Mouse (Mus musculus) limb, embryonic 11.5 days (tissue): ENCODE data around the gene Atad5. TPM values are rescaled to one million over a fixed set of nuclear protein-coding genes. Genes with fewer than 3 reads are reported as not detected.
"Not testable (repeated sequence)": the region's sequence is repeated elsewhere in the genome, so short reads cannot be mapped to it uniquely, and the experiment has no call there.

ENCODE experiments used
- ATAC-seq: fragments of 200-750 bp; cut with Nextera tagmentation; 2 replicates; pipeline ENCODE4 v1.8.0; 2017; ENCODE audit warnings: low read depth; ENCODE audit not compliant: insufficient number of reproducible peaks, low FRiP score, low TSS enrichment
- DNase-seq: peaks from one replicate; pipeline ENCODE4 v3.0.0-alpha.2; 2015; ENCODE audit warnings: low spot score
- H3K27ac ChIP-seq: fragments of 300-500 bp; sonication (generic); replicated peaks from 2 replicates; pipeline ENCODE4 v1.5.1; 2014; ENCODE audit warnings: low read depth, mild to moderate bottlenecking, low read length
- H3K27me3 ChIP-seq: fragments of 300-500 bp; sonication (generic); 2 replicates; pipeline ENCODE4 v1.6.1; 2014; ENCODE audit warnings: mild to moderate bottlenecking, low read length, mixed read lengths; ENCODE audit not compliant: control insufficient read depth, insufficient read depth
- H3K36me3 ChIP-seq: fragments of 300-500 bp; sonication (generic); 2 replicates; pipeline ENCODE4 v1.6.1; 2014; ENCODE audit warnings: mild to moderate bottlenecking, low read length, moderate library complexity, mixed read lengths; ENCODE audit not compliant: control insufficient read depth, insufficient read depth
- H3K4me1 ChIP-seq: fragments of 300-500 bp; sonication (generic); 2 replicates; pipeline ENCODE4 v1.6.1; 2014; ENCODE audit warnings: low read length, mixed read lengths; ENCODE audit not compliant: control insufficient read depth, insufficient read depth
- H3K4me2 ChIP-seq: fragments of 300-500 bp; sonication (generic); 2 replicates; pipeline ENCODE4 v1.6.1; 2014; ENCODE audit warnings: low read depth, mild to moderate bottlenecking, moderate library complexity; ENCODE audit not compliant: severe bottlenecking
- H3K4me3 ChIP-seq: fragments of 300-500 bp; sonication (generic); 2 replicates; pipeline ENCODE4 v1.5.1; 2014; ENCODE audit warnings: low read depth, low read length
- H3K9ac ChIP-seq: fragments of 300-500 bp; sonication (generic); 2 replicates; pipeline ENCODE4 v1.6.1; 2014; ENCODE audit warnings: mild to moderate bottlenecking, low read length
- H3K9me3 ChIP-seq: fragments of 300-500 bp; sonication (generic); 2 replicates; pipeline ENCODE4 v1.6.1; 2016; ENCODE audit warnings: low read length; ENCODE audit not compliant: control insufficient read depth
- WGBS: fragments of 180-500 bp; shearing (Covaris S2); extraction: QIAGEN DNeasy Blood & Tissue Kit; methylation state at CpG from one replicate; pipeline ENCODE4 v1.1.7; 2014; 5-methylcytosine and 5-hydroxymethylcytosine counted together
- polyA plus RNA-seq: library from polyadenylated mRNA; unstranded; fragments of >200 nt; fragmentation: Nextera tagmentation; extraction: Ambion mirVana; gene quantifications from 2 replicates; pipeline ENCODE4 v1.2.1, GENCODE M21; 2014

Gene Atad5
- polyA plus RNA-seq, 1 experiment from 2014 or later: 23.4 TPM

DNA sequence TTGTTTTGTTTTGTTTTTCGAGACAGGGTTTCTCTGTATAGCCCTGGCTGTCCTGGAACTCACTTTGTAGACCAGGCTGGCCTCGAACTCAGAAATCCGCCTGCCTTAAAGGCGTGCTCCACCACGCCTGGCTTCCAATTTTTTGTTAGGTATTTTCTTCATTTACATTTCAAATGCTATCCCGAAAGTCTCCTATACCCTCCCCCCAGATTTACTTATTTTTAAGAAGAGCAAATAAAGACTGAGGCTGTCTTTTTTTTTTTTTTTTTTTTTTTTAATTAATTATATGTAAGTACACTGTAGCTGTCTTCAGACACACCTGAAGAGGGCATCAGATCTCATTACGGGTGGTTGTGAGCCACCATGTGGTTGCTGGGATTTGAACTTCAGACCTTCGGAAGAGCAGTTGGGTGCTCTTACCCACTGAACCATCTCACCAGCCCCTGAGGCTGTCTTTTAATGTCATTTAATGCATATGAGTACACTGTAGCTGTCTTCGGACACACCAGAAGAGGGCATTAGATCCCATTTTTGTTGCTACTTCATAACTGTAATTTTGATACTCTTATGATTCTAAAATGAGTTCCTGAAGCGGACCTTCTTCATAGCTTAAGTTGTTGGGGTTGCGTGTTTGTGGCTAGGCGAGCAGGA lies 94.0 kb downstream of the Atad5 start:
- 43% methylated on average over 12 of the region's 12 CpGs for WGBS
- Histone ChIP-seq H3K9ac (peak overlapping the region; percentile 74), H3K4me2 (peak overlapping the region; percentile 64), H3K4me3 (peak overlapping the region; percentile 44)
- not testable (repeated sequence) for ATAC-seq, H3K27me3 ChIP-seq, H3K27ac ChIP-seq, H3K4me1 ChIP-seq, H3K36me3 ChIP-seq, H3K9me3 ChIP-seq, DNase-seq

GRCm38 (mm10) chr11:80183705-80184255 lies 94.6 kb downstream of the Atad5 start, which contains the start of gene Rnf135:
Gene Rnf135 (plus strand): TSS chr11:80183851.
- DNase-seq (peak; percentile 81), ATAC-seq (0 out of 2 replicates have a peak, but pooled peaks have one; percentile 62)
- Histone ChIP-seq H3K4me2 (peak within 1 kb of the TSS; percentile 64), H3K27ac (no peak within 1 kb of the TSS; the same call in 1 of the 2 replicates), H3K9ac (peak within 1 kb of the TSS; percentile 74), H3K4me1 (no peaks in the 10 kb centered on the region), H3K36me3 (no peaks in the 10 kb centered on the region), H3K27me3 (no peaks in the 10 kb centered on the region), H3K4me3 (peak within 1 kb of the TSS; percentile 44), H3K9me3 (no peaks in the 10 kb centered on the region)
- 2% methylated on average over 33 of the region's 33 CpGs for WGBS

- no peak for ATAC-seq
- WGBS: 95% methylated on average over 6 of the region's 6 CpGs
- Histone ChIP-seq H3K4me2 (no peak overlapping the region; the same call in 1 of the 2 replicates), H3K27me3 (no peaks in the 10 kb centered on the region), H3K9me3 (no peaks in the 10 kb centered on the region), H3K4me3 (no peak overlapping the region), H3K4me1 (no peaks in the 10 kb centered on the region), H3K27ac (no peak overlapping the region), H3K9ac (no peak overlapping the region), H3K36me3 (no peaks in the 10 kb centered on the region)
- DNase-seq: no peak
Observed at GRCm38 (mm10) chr11:80184531-80185071, 95.4 kb downstream of the Atad5 start.

Other genes with a start within 250 kb of the Atad5 start
- gene Utp6, start 127.0 kb upstream of the Atad5 start, polyA plus RNA-seq: 97.4 and 99.4 TPM in 2 replicates
- 25.7 and 27.7 TPM in 2 replicates for gene Suz12, start 96.3 kb upstream of the Atad5 start, polyA plus RNA-seq
- 52.8 and 62.3 TPM in 2 replicates for gene Crlf3, start 8.4 kb upstream of the Atad5 start, polyA plus RNA-seq
- 30.6 and 33.8 TPM in 2 replicates for gene Tefm, start 52.8 kb downstream of the Atad5 start, polyA plus RNA-seq
- gene Adap2, start 64.7 kb downstream of the Atad5 start, polyA plus RNA-seq: 0.67 and 0.68 TPM in 2 replicates
- 2.8 and 3.8 TPM in 2 replicates for gene Rnf135, start 94.5 kb downstream of the Atad5 start, polyA plus RNA-seq
- 55.7 and 59.1 TPM in 2 replicates for gene Rhot1, start 119.6 kb downstream of the Atad5 start, polyA plus RNA-seq
- 0.56 and 0.60 TPM in 2 replicates for gene Rhbdl3, start 211.5 kb downstream of the Atad5 start, polyA plus RNA-seq